Mouse (Mus musculus) cerebellum, adult 9-11 months (tissue): ENCODE results near the gene Pnpla7.

Experiments used
- DNase-seq: peaks from one replicate; pipeline ENCODE4 v3.0.0; 2022

Gene Pnpla7

DNA sequence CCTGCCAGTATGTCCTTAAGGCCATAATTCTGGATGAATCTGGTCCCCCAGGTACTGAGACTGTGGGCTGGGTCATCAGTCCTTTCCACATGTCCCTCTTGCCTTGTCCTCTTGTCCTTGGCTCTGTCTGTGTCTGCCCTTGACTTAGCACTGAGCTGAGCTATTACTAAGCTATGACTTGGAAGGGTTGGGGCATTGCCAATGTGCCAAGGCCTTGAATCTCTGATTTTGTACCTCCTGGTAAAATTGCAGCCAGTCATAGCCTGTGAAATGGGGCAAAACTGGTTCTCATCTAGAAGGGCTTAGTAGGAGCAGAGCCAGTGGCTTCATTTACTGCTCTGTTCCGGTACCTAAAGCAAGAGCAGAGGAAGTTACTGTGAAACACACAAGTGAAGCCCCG, 20.6 kb downstream of the Pnpla7 start:
- DNase-seq: no peak

DNA sequence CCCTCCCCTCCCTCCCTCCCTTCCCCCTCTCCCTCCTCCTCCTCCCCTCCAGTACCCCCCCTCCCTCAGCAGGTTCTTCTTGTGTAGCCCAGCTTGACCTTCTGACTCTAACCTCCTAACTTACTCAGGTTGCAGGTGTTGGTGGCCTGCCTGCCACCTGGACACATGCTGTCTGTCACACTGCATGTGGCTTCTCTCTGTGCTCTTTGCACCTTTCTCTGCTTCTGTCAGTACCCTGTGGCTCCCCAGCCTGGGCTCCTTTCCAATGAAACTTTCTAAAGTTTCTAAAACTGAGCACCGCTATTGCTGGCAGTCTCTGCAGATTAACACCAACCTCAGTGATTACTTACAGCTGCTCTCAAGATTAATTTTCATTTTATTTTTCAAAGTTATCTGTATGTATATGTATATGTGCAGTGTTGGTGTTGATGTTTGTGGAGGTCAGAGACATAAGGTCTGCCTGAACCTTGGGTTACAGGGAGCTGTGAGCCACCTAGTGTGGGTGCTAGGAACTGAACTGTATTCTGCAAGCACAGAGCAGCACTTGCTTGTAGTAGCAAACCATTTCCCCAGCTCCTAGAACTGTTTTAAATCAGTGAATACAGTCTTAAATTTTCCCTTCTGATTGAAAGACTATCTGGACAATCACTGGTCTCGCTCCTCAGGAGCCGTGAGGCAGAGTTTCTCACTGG, 24.9 kb downstream of the Pnpla7 start:
- no peak for DNase-seq

DNA sequence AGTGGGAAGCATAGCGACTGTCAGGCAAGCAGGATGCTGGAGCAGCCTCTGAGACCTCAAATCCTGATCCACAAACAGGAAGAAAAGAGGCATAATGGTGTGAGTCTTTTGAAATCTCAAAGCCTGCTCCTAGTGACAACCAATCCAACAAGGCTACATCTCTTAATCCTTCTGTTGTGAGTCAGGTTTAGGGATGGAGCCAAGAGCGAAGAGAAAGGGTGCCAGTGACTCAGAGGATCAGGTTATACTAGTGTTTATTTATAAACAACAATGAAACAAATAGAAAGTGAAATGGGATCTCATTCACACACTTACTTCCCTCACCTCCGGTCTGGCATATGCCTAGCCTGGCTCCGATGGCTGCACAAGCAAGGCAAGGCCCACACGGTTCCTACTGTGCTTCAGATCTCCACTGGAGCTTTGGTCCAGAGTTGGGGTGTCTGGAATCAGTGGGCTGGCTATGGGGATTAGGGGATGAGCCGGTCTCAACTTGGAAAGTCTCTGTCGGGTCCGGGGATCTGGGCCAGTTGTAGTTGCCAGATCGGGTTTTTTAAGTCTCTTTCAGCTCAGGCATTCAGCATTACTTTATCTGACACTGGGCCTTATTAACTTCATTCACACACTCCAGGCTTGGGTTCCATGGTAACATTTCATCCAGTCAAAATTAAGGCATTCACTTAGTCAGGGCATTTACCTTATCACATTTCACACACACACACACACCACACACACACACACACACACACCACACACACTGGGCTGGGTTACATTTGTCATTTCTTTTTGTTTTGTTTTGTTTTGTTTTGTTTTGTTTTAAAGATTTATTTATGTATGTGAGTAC, 28.3 kb downstream of the Pnpla7 start:
- no peak for DNase-seq

DNA sequence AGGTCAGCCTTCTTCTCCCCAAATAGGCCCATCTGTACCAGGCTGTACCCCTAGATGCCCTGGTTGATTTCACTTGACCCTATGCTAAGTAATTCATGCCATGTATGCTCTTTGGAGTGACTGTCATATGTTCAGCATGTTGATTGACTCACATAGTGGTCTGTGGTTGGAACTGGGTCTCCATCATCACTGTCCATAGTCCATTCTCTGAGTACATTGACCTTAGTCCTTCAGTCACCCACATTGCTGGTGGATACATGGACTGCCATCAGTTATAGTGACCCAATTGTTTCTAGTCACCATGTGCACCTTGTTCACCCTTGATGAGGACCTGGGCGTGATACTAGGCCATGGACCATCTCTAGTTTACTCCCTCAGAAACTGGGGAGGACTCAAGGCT, 30.9 kb downstream of the Pnpla7 start:
- no peak for DNase-seq

DNA sequence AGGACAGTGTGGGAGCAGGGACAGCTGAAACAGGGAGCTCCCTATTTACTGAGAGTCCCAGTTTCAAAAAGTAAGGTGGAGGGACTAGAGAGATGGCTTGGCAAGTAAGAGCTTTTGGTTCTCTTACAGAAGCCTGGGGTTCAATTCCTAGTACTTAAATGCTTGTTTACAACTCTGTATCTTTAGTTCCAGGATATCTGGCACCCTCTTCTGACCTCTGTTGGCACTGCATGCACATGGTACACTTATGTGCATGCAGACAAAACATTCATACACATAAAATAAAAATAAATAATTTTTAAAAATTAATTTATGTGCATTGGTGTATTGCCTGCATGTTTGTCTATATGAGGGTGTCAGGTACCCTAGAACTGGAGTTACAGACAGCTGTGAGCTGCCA, 32.4 kb downstream of the Pnpla7 start:
- DNase-seq: no peak

DNA sequence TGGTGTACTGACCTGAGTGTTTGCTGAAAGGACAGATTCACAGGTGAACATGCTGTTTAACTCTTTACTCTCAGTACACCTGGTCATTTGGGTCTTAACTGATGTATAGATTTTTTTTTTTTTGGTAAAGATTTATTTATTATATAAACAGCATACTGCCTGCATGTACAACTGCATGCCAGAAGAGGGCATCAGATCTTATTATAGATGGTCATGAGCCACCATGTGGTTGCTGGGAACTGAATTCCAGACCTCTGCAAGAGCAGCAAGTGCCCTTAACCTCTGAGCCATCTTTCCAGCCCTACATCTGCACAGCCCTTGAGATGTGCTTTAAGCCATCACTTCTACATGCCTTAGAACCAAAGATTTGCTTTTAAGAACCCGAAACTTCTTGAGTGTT, 46.8 kb downstream of the Pnpla7 start:
- no peak for DNase-seq

DNA sequence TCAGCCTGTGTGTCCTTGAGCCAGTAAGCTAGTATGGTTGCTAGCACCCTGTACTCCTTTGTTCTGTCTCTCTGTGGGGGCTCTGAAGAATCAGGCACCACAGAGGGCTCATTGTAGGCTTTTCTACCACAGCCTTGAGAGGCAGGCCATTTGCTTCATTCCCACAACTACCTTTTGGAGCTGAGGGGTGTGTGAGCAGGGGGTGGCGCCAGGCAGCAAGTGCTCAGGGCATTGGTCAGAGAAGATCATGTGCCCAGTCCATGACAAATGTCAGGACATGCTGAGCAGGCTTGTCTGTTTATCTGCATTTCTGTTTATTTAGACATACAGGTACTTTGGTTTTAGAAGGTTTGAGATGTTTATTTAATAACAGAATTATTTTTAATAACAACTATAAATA, 49.3 kb downstream of the Pnpla7 start:
- DNase-seq: no peak

DNA sequence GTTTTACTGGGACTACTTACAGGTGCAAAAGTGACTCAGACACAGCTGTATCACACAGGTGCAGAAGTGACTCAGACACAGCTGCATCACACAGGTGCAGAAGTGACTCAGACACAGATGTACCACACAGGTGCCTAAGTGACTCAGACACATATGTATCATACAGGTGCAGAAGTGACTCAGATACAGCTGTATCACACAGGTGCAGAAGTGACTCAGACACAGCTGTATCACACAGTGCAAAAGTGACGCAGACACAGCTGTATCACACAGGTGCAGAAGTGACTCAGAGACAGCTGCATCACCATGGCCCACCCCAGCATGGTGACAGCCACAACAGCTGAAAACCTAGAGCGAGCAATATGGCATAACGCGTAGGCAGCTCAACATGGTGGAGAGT, 59.2 kb downstream of the Pnpla7 start:
- no peak for DNase-seq

DNA sequence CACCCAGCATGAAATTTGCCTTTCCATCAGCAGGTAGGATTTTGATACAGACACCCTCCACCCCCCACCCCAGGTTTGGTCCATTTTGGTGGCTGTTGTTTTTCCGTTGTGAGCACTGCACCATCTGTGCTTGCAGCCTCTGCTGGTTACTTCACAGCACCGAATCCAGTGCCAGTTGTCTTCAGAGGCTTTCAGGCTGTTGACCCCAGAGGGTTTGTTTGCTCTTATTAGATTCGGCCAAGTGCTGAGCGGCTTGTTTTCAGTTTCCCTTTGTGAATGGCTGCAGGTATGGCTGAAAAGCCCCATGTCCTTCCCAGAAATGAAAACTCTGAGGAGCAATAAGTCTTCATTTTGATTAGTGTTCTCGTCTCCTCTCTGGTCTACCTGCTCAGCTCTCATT, 64.3 kb downstream of the Pnpla7 start:
- DNase-seq: no peak

DNA sequence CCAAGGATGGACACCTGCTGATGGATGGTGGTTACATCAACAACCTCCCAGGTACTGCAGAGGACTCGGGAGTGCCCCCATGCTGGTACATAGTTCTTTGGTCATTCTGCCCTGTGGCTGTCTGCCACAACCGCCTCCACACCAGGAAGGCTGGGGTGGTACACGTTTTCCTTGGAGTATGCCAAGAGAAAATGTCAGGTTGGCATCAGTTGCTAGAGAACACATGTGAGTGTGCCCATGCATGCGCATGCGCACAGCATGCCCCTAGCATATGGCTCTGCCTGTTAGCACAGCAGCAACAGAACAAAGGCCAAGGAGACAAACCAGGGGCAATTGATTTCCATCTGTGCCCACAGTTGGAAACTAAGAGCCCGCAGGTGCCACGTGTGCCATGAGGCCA, 75.1 kb downstream of the Pnpla7 start:
- DNase-seq: peak; percentile 91

DNA sequence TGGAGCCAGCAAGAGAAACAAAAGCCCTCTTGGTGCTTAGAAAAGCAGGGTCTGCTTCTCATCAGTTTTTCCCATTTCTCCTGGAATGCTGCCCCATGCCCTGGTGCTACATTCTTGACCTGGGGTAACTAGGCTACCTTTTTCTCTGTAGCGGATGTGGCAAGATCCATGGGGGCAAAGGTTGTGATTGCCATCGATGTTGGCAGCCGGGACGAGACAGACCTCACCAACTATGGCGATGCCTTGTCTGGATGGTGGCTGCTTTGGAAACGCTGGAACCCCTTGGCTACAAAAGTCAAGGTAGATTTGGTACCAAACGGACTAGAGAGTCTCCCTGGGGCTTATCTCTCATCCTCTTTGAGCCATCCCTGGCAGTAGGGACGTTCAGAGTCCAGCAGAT, 75.6 kb downstream of the Pnpla7 start:
- no peak for DNase-seq

DNA sequence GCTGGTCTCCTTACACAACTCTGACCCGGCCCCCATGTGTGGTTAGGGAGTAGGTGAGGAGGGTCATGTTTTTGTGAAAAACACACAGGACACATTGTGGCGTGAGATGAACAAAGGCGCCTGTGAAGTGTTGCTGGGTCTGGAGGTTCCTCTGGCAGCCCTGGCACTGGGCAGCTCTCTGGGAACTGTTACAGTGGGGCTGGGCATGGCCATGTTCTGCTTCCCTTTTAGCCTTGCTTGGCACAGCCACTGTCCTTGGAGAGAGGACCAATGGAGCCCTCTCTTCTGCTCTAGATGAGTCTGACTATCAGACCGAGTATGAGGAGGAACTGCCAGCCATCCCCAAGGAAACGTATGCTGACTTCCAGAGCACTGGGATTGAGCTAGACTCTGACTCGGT, 77.3 kb downstream of the Pnpla7 start:
- DNase-seq: no peak

DNA sequence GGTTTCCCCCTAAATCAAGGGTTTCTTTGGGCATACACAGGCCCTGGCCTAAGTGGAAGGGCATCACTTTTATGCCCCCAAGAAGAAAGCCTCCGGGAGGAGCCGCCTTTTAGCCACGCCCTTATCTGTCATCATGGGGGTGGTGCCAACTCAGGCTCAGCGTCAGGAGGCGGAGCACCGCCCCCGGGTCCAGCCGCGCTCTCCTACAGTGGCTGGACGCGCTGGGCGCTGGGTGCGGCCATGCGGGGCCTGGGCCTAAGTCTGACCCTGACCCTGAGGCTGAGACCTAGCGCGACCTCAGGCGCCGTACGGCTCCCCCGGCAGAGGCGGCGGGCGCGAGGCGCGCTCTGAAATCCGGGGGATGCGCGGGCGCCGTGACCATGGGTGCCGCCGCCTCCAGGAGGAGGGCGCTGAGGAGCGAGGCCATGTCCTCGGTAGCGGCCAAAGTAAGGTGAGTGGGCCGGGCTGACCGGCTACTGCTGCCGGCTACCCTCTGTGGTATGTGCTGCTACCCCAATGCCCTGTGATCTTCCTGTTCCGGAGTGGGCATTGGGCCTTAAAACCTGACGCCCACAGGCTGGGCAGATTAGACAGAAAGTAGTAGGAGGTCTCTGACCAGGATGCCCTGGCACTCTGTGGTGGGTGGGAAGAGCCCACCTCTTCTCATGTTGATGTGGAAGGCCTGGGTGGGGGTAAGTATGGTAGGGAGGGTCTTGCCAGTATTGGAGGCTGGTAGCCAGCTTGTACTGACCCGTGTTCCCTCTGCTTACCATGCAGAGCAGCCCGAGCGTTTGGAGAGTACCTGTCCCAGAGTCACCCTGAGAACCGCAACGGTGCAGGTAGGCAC, 78.6 kb downstream of the Pnpla7 start, which contains the start of gene Nsmf:
Gene Nsmf (plus strand): TSS at position 135 of the 847 bp plus-strand sequence.
- DNase-seq: peak; percentile 82

DNA sequence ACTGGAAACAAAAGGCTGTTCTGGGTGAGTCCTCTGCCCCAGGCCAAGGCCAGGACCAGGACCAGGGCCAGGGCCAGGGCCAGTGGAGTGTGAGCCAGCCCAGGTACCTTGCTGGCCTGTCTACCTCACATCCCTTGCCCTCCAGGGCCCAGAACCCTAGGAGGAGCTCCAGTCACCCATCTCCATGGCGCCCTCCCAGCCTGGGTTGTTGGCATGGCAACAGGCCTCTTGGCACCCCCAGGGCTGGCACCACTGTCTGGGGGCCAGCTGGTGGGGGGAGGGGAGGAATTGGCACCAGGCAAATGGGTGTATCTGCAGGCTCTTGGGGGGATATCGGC, 79.2 kb downstream of the Pnpla7 start:
- DNase-seq: peak; percentile 69

DNA sequence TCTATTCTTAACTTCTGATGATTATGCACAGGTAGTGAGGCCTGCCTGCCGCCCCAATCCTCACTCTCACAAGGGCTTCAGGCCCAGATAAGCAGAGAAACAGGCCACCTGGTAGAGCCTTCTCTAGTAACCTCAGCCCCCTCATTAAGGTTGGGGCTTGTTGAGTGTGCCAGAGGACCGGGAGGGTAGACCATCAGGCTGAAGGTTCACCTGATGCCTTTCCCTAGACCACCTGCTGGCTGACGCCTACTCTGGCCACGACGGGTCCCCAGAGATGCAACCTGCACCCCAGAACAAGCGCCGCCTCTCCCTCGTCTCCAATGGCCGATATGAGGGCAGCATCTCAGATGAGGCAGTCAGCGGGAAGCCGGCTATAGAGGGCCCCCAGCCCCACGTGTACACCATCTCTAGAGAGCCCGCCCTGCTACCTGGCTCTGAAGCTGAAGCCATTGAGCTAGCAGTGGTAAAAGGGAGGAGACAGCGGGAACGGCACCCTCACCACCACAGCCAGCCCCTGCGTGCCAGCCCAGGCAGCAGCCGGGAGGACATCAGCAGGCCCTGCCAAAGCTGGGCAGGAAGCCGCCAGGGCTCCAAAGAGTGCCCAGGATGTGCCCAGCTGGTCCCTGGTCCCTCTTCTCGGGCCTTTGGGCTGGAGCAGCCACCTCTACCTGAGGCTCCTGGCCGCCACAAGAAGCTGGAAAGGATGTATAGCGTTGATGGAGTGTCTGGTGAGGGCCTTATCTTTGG, 79.7 kb downstream of the Pnpla7 start:
- DNase-seq: peak; percentile 40

DNA sequence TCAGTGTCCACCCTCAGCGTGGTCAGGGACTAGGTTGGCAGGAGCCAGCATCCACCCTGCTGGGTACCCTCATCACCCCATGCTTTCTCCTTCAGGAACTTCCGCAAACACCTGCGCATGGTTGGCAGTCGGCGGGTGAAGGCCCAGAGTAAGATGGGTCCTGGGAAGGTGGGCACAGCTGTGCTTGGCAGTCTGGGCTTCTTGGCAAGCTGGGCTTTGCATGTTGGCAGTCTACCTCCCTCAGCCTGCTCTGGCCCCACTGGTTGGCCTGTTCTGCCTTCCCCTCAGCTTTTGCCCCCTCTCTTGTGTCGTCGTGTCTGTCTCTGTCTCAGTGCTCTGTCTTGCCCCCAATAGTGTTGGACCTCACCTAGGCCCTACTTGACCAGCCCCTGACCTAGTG, 83.1 kb downstream of the Pnpla7 start:
- no peak for DNase-seq

DNA sequence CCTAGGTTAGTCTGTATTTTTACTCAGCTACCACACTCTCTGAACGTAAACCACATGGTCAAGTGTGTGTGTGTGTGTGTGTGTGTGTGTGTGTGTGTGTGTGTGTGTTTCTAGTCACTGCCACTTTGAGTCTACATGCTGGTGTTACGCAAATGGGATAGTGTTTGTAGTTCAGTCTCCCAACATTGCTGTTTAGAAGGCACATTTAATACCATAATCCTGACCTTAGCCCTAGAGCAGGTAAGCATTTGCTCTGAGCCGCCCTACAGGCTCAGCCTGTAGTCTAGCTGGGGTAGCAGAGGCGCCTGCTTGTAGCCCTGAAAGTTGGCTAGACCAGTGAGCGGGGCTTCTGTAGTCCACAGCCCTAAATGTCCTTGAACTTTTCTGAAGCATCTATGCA, 87.7 kb downstream of the Pnpla7 start:
- DNase-seq: no peak

DNA sequence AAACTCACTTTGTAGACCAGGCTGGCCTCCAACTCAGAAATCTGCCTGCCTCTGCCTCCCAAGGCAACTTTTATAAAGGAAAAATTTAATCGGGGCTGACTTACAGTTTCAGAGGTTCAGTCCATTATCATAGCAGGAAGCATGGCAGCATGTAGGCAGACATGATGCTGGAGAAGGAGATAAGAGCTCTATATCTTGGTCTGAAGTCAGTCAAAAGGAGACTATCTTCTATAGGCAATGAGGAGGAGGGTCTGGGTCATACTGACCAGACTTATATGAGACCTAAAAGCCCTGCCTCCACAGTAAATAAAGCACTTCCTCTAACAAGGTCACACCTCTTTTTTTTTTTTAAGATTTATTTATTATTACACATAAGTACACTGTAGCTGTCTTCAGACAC, 88.5 kb downstream of the Pnpla7 start:
- DNase-seq: no peak

DNA sequence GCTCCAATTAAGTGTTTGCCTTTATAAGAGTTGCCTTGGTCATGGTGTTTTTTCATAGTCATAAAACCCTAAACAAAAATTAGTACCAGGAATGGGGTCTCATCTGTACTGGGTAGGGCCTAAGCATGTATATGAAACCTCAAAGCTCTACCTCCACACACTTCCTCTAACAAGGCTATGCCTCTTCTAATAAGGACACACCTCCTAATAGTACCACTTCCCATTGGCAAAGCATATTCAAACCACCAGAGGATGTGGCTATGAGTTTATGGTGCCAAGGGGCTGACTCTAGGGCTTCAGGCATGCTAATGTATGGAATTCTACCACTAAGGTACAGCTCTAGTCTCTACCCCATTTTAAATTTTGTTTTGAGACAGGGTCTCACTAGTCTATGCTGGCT, 89.7 kb downstream of the Pnpla7 start:
- no peak for DNase-seq

DNA sequence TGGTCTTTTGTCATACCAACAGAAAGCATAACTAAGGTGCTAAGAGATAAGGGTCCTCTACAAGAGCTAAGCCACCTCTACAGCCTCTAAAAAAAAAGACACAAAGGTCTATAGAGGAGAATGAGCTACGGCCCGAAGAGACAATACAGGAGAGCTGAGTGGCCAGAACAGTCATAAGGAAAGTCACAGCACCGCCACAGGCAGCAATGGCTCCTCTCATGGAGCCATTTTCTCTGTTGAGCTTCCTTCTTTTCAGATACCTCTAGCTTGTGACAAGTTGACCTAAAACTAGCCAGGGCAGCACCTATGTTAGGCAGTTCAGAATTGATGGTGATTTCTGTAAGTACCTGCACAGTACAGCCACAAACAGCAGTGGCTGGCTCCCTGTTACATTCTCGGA, 90.7 kb downstream of the Pnpla7 start:
- DNase-seq: no peak

DNA sequence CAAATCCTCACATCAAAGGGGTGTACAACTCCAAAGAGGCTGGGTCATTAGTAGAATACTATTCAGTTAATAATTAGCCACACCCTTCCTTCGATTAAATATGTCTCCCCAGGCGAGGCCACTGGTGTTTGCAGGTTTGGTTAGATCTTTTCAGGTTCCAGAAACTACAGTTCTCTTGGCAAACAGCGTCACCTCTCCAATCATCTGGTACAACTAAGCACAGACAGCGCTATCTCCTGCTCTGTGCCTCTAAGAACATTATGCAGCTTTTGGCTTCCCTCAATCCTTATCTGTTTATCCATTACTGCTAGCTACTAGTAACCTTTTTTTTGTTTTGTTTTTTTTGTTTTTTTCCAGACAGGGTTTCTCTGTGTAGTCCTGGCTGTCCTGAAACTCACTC, 93.7 kb downstream of the Pnpla7 start:
- no peak for DNase-seq

DNA sequence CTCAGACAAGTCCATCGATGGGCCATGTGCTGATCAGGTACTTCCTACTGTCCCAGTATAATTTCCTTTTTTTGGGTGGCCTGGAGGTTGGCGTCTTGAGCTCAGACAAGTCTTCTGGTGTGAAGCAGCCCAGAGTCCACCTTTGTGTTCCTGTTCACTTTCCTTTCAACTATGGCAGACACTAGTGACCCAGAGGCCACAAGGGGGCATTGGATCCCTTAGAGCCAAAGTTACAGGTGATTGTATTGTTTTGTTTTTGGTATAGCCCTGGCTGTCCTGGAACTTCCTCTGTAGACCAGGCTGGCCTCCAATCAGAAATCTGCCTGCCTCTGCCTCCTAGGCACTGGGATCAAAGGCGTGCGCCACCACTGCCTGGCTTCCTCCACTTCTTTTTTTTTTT, 96.6 kb downstream of the Pnpla7 start:
- no peak for DNase-seq

DNA sequence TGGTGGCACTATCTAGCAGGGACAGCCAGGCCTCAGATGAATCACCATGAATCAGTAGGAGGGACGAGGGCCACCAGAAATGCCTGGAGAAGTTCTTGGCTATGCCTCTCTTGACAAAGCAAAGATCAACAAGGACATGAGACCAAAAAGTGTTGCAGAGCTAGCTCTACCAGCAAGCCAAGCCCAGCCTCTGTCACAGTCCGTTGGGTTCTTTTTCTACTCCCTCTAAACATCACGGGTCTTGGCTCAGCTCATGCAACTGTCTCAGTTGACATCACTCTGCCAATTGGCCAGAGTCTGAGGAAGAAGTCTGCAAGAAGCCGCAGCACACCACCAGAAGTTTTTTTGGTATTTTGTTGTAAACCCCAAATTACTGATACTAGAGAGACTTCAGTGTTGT, 99.7 kb downstream of the Pnpla7 start:
- no peak for DNase-seq
